Mouse (Mus musculus) E14TG2a.4 (cell line): ENCODE results near the gene Zfyve21.

ENCODE experiments used
- CTCF ChIP-seq: conservative IDR thresholded peaks from 2 replicates; pipeline ENCODE4 v1.5.1; 2014; ENCODE audit warnings: low read length
- POU5F1 ChIP-seq: IDR thresholded peaks from 2 replicates; pipeline ENCODE4 v1.6.1; 2014; ENCODE audit warnings: low read length, borderline replicate concordance

- TF ChIP-seq CTCF (no peak), POU5F1 (no peak)
These were observed 45.5 kb upstream of the Zfyve21 start for GRCm38 (mm10) chr12:111768322-111768928.
